Comparison of ENCODE assay signal across 8 mouse cellular contexts in genomic region chr3:96147950-96148349, GRCm38 (mm10). TPM values are rescaled to one million over a fixed set of nuclear protein-coding genes. Genes with fewer than 3 reads are reported as not detected.
DNase-seq lines count a peak whose midpoint lies in the region; ATAC-seq and TF ChIP-seq lines count a peak whose summit lies in the region.

No protein-coding gene starts in this region.

- no peak overlapping the region for H3K4me3 ChIP-seq in kidney, adult 2 months (ENCODE audit: insufficient read depth, low read depth, low read length)
- no peak overlapping the region for H3K4me3 ChIP-seq in E14TG2a.4 (replicated peaks; ENCODE audit: low read length)
- no peak overlapping the region for H3K4me3 ChIP-seq in forebrain, postnatal 0 days (ENCODE audit: low read depth, low read length)

- no peaks in the 10 kb centered on the region for H3K9me3 ChIP-seq in E14TG2a.4 (ENCODE audit: low read length)
- H3K9me3 ChIP-seq in forebrain, postnatal 0 days (ENCODE audit: low read length) = no peaks in the 10 kb centered on the region

- no peaks in the 10 kb centered on the region; the same call in 1 of the 2 replicates for H3K4me1 ChIP-seq in kidney, adult 2 months (ENCODE audit: control insufficient read depth, insufficient read depth, low read length)
- no peaks in the 10 kb centered on the region for H3K4me1 ChIP-seq in E14TG2a.4 (replicated peaks; ENCODE audit: low read depth, low read length)
- H3K4me1 ChIP-seq in forebrain, postnatal 0 days (ENCODE audit: insufficient read depth) = no peaks in the 10 kb centered on the region

- no peaks in the 10 kb centered on the region for H3K27me3 ChIP-seq in kidney, adult 2 months (replicated peaks; ENCODE audit: control insufficient read depth, insufficient read depth, low read length)
- H3K27me3 ChIP-seq in E14TG2a.4 (ENCODE audit: insufficient read depth, low read length) = no peaks in the 10 kb centered on the region
- no peaks in the 10 kb centered on the region for H3K27me3 ChIP-seq in forebrain, postnatal 0 days (ENCODE audit: insufficient read depth, low read length)

- no peak overlapping the region for H3K27ac ChIP-seq in kidney, adult 2 months (ENCODE audit: insufficient read depth, low read depth, low read length)
- H3K27ac ChIP-seq in forebrain, postnatal 0 days (ENCODE audit: low read depth, low read length) = no peak overlapping the region

- H3K9ac ChIP-seq in forebrain, postnatal 0 days = no peak overlapping the region

- H3K36me3 ChIP-seq in kidney, adult 2 months (ENCODE audit: control insufficient read depth, insufficient read depth, low read length) = peaks cover 2% of the 10 kb centered on the region
- peaks cover 47% of the 10 kb centered on the region for H3K36me3 ChIP-seq in E14TG2a.4 (ENCODE audit: insufficient read depth, low read length)
- peaks cover 39% of the 10 kb centered on the region for H3K36me3 ChIP-seq in forebrain, postnatal 0 days (ENCODE audit: insufficient read depth)

- TF ChIP-seq CTCF in kidney, adult 2 months (conservative IDR thresholded peaks at IDR 0.05; ENCODE audit: insufficient read depth, insufficient read length, low read depth, low read length) = peak; percentile 31; the same call in 1 of the 2 replicates
- TF ChIP-seq CTCF in E14TG2a.4 (conservative IDR thresholded peaks at IDR 0.05; ENCODE audit: low read length) = peak; percentile 82
- peak; percentile 81 for TF ChIP-seq CTCF in forebrain, postnatal 0 days (IDR thresholded peaks at IDR 0.05; ENCODE audit: low read depth)

- 8% methylated on average over 5 of the region's 5 CpGs for WGBS in kidney, adult 2 months
- WGBS in forebrain, postnatal 0 days = 9% methylated on average over 5 of the region's 5 CpGs

- peak; percentile 20; the same call in 1 of the 2 replicates for ATAC-seq in forebrain, postnatal 0 days

- no peak for TF ChIP-seq POLR2A in kidney, adult 2 months (IDR thresholded peaks at IDR 0.05; ENCODE audit: low read depth, low read length)

- peak; percentile 79 for DNase-seq in kidney, adult 2 months
- no peak for DNase-seq in kidney, adult 11 months
- peak; percentile 62 for DNase-seq in adrenal gland, postnatal 14 days
- DNase-seq in forebrain, postnatal 0 days = peak; percentile 85
- DNase-seq in layer of hippocampus, postnatal 10 days (ENCODE audit: low spot score in 2 of 2) = peak; percentile 56 to 71
- peak; percentile 52 for DNase-seq in retina, adult 2 months (ENCODE audit: low read depth, low spot score)
- no peak for DNase-seq in ovary, postnatal 14 days (ENCODE audit: low spot score)

- H3K4me2 ChIP-seq in forebrain, postnatal 0 days (ENCODE audit: low read depth) = no peak overlapping the region

RNA-seq across cellular contexts. Expression of gene Mtmr11, which starts 13.9 kb away (rescaled TPM):
- 56.8 and 65.7 TPM in 2 replicates for polyA plus RNA-seq in kidney, adult 2 months (2012; rRNA removed)
- total RNA-seq in adrenal gland, postnatal 14 days (2021) = 9.3 and 15.6 TPM in 2 replicates
- 9.5 and 14.6 TPM in 2 replicates for total RNA-seq in forebrain, postnatal 0 days (2014; rRNA removed)
- polyA plus RNA-seq in forebrain, postnatal 0 days (2015; fragmentation: Nextera tagmentation; extraction: Ambion mirVana) = 7.8 and 8.4 TPM in 2 replicates
- 1 to 10 TPM; 5.5 to 9.2 TPM for total RNA-seq in layer of hippocampus, postnatal 10 days (2021)

RNA-seq across cellular contexts. Expression of gene Sf3b4, which starts 24.2 kb away (rescaled TPM):
- polyA plus RNA-seq in kidney, adult 2 months (2012; rRNA removed) = 52.6 and 57.3 TPM in 2 replicates
- 52.0 and 57.5 TPM in 2 replicates for total RNA-seq in adrenal gland, postnatal 14 days (2021)
- 41.9 and 66.5 TPM in 2 replicates for total RNA-seq in forebrain, postnatal 0 days (2014; rRNA removed)
- polyA plus RNA-seq in forebrain, postnatal 0 days (2015; fragmentation: Nextera tagmentation; extraction: Ambion mirVana) = 169 and 172 TPM in 2 replicates
- total RNA-seq in layer of hippocampus, postnatal 10 days (2021) = 10 to 100 TPM; 54.3 to 55.7 TPM

RNA-seq across cellular contexts. Expression of gene Sv2a, which starts 33.0 kb away (rescaled TPM):
- polyA plus RNA-seq in kidney, adult 2 months (2012; rRNA removed) = 20.8 and 27.3 TPM in 2 replicates
- 9.0 and 10.4 TPM in 2 replicates for total RNA-seq in adrenal gland, postnatal 14 days (2021)
- total RNA-seq in forebrain, postnatal 0 days (2014; rRNA removed) = 82.6 and 112 TPM in 2 replicates
- polyA plus RNA-seq in forebrain, postnatal 0 days (2015; fragmentation: Nextera tagmentation; extraction: Ambion mirVana) = 106 and 124 TPM in 2 replicates
- 100 to 1,000 TPM; 317 to 343 TPM for total RNA-seq in layer of hippocampus, postnatal 10 days (2021)

RNA-seq across cellular contexts. Expression of gene Otud7b, which starts 43.6 kb away (rescaled TPM):
- polyA plus RNA-seq in kidney, adult 2 months (2012; rRNA removed) = 10.1 and 15.0 TPM in 2 replicates
- total RNA-seq in adrenal gland, postnatal 14 days (2021) = 31.8 and 40.8 TPM in 2 replicates
- total RNA-seq in forebrain, postnatal 0 days (2014; rRNA removed) = 6.2 and 13.5 TPM in 2 replicates
- 5.7 and 8.8 TPM in 2 replicates for polyA plus RNA-seq in forebrain, postnatal 0 days (2015; fragmentation: Nextera tagmentation; extraction: Ambion mirVana)
- total RNA-seq in layer of hippocampus, postnatal 10 days (2021) = 10 to 100 TPM; 17.7 to 21.0 TPM

Comparison
In these comparisons a context has a peak if more than half of its experiments do, and no peak if none do; other contexts are left out.
1. DNase-seq: peak in kidney, adult 2 months (single experiment), adrenal gland, postnatal 14 days (single experiment), forebrain, postnatal 0 days (single experiment), layer of hippocampus, postnatal 10 days (2 of 2) and retina, adult 2 months (single experiment); none in kidney, adult 11 months (single experiment) and ovary, postnatal 14 days (single experiment).
2. CTCF ChIP-seq: peak in every context shown above with its lines; median percentile 82 in E14TG2a.4; 81 in forebrain, postnatal 0 days; 31 in kidney, adult 2 months.